Mouse (Mus musculus) neural tube, embryonic 15.5 days (tissue): ENCODE data around the gene Zfp108. TPM values are rescaled to one million over a fixed set of nuclear protein-coding genes. Genes with fewer than 3 reads are reported as not detected.

Source experiments
- ATAC-seq: fragments of 200-750 bp; cut with Nextera tagmentation; 2 replicates; pipeline ENCODE4 v1.8.0; 2017; ENCODE audit warnings: mild to moderate bottlenecking, moderate TSS enrichment, moderate library complexity; ENCODE audit not compliant: low FRiP score
- H3K27ac ChIP-seq: fragments of 300-500 bp; sonication (generic); replicated peaks from 2 replicates; pipeline ENCODE4 v1.5.1; 2015; ENCODE audit warnings: mild to moderate bottlenecking, inconsistent platforms
- H3K27me3 ChIP-seq: fragments of 300-500 bp; sonication (generic); replicated peaks from 2 replicates; pipeline ENCODE4 v1.6.1; 2015; ENCODE audit warnings: inconsistent platforms
- H3K36me3 ChIP-seq: fragments of 300-500 bp; sonication (generic); 2 replicates; pipeline ENCODE4 v1.6.1; 2015; ENCODE audit warnings: inconsistent platforms
- H3K4me1 ChIP-seq: fragments of 300-500 bp; sonication (generic); 2 replicates; pipeline ENCODE4 v1.6.1; 2015; ENCODE audit warnings: inconsistent platforms
- H3K4me2 ChIP-seq: fragments of 300-500 bp; sonication (generic); 2 replicates; pipeline ENCODE4 v1.6.1; 2015; ENCODE audit warnings: inconsistent platforms, mild to moderate bottlenecking, moderate library complexity
- H3K4me3 ChIP-seq: fragments of 300-500 bp; sonication (generic); replicated peaks from 2 replicates; pipeline ENCODE4 v1.5.1; 2015; ENCODE audit warnings: mild to moderate bottlenecking, inconsistent platforms
- H3K9ac ChIP-seq: fragments of 300-500 bp; sonication (generic); replicated peaks from 2 replicates; pipeline ENCODE4 v1.6.1; 2015; ENCODE audit warnings: mild to moderate bottlenecking, inconsistent platforms
- H3K9me3 ChIP-seq: fragments of 300-500 bp; sonication (generic); replicated peaks from 2 replicates; pipeline ENCODE4 v1.6.1; 2016; ENCODE audit warnings: inconsistent platforms
- WGBS: fragments of 180-500 bp; shearing (Covaris S2); methylation state at CpG from one replicate; pipeline ENCODE4 v1.1.7; 2015; ENCODE audit warnings: mixed read lengths; 5-methylcytosine and 5-hydroxymethylcytosine counted together
- polyA plus RNA-seq: library from polyadenylated mRNA; unstranded; fragments of >200 nt; fragmentation: Nextera tagmentation; extraction: Ambion mirVana; gene quantifications from 2 replicates; pipeline ENCODE4 v1.2.1, GENCODE M21; 2015

Zfp108 gene
- polyA plus RNA-seq, 1 experiment from 2014 or later = 6.0 TPM

DNA sequence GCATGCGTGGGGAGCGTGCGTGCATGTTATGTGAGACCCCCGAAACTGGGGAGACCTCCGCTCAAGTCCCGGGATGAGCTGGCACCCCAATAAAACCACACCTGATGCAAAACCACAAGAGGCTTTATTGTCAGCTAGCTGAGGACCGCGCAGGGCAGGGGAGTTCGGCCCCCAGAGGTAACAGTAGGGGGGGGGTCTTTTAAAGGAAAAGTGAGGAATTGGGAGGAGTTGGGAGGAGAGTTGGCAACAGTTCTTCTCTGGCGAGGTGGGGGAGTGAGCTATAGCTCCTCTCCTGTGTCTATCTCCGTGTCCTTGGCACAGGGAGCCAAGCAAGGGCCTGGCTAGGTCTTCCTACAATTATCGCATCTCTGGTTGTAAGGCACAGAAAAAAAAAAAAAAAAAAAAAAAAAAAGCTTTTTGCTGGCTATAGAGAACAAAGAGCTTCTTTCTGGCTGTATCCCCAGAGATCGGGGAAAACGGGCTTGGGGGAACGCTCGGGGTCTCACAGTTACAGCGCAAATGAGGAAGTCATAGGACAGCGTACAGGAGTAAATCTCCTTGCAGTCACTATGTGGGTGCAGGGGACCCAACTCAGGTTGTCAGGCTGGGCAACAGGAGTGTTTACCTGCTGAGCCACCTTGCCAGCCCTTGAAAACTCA, 45.4 kb downstream of the Zfp108 start:
- no peaks in the 10 kb centered on the region for H3K9me3 ChIP-seq
- peaks cover 27% of the 10 kb centered on the region for H3K4me1 ChIP-seq
- WGBS = under 1% methylated on average over 18 of the region's 18 CpGs
- H3K27ac ChIP-seq = peak overlapping the region; percentile 88
- peaks cover 45% of the 10 kb centered on the region for H3K36me3 ChIP-seq
- H3K4me2 ChIP-seq = peak overlapping the region; percentile 91
- no peaks in the 10 kb centered on the region for H3K27me3 ChIP-seq
- ATAC-seq = peak; percentile 36
- H3K9ac ChIP-seq = peak overlapping the region; percentile 64
- peak overlapping the region; percentile 69 for H3K4me3 ChIP-seq

DNA sequence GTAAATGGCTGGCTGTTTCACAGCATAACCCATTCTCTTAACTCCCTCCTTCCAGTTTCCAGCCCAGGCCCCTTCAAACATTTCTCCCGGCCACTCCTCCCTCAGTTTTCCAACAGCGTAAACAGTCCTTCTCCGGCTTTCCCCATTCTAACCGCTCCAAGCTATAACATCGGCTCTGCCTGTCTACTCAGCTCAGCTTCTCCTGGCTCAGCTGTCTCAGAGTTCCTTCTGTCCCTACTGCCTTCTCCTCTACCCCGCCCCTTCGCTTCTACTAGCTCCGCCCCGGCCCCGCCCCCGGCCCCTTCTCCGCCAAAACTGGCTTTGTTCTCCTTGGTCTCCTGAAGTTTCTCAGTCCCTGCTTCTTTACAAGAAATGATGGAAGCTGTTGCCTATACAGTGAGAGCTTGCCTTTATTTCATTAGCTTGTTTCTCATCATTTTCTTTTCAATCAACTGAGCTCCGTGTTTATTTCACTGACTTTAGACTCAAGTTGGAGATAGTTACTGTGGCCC, 46.2 kb downstream of the Zfp108 start, which contains the start of gene Zfp61:
TSS of gene Zfp61 (minus strand) at position 462 of the 512 bp plus-strand sequence.
- Histone ChIP-seq H3K36me3 (peaks cover 40% of the 10 kb centered on the region), H3K27ac (peak within 1 kb of the TSS; percentile 88), H3K9me3 (no peaks in the 10 kb centered on the region), H3K4me2 (peak within 1 kb of the TSS; percentile 91), H3K9ac (0 out of 2 replicates have a peak within 1 kb of the TSS, but pooled peaks have one; percentile 14), H3K27me3 (no peaks in the 10 kb centered on the region), H3K4me1 (peaks cover 27% of the 10 kb centered on the region), H3K4me3 (peak within 1 kb of the TSS; percentile 69)
- 1% methylated on average over 13 of the region's 13 CpGs for WGBS
- ATAC-seq = peak; percentile 17; the same call in 1 of the 2 replicates

Other genes starting within 250 kb of the Zfp108 start
- gene Vmn1r183, start 201.5 kb upstream of the Zfp108 start, polyA plus RNA-seq = not detected in 2 replicates
- 31.6 and 33.4 TPM in 2 replicates for gene Zfp180, start 172.9 kb upstream of the Zfp108 start, polyA plus RNA-seq
- 10.4 and 12.2 TPM in 2 replicates for gene Zfp112, start 142.5 kb upstream of the Zfp108 start, polyA plus RNA-seq
- 24.4 and 24.7 TPM in 2 replicates for gene Zfp235, start 120.6 kb upstream of the Zfp108 start, polyA plus RNA-seq
- 5.3 and 6.2 TPM in 2 replicates for gene Zfp114, start 79.7 kb upstream of the Zfp108 start, polyA plus RNA-seq
- 5.1 and 5.9 TPM in 2 replicates for gene Zfp111, start 43.4 kb upstream of the Zfp108 start, polyA plus RNA-seq
- gene Zfp109, start 17.2 kb upstream of the Zfp108 start, polyA plus RNA-seq = 4.4 and 4.5 TPM in 2 replicates
- gene Zfp93, start 15.6 kb downstream of the Zfp108 start, polyA plus RNA-seq = 6.3 and 8.8 TPM in 2 replicates
- gene Zfp61, start 46.4 kb downstream of the Zfp108 start, polyA plus RNA-seq = 42.0 and 44.7 TPM in 2 replicates
- gene Zfp94, start 61.9 kb downstream of the Zfp108 start, polyA plus RNA-seq = 20.0 and 20.2 TPM in 2 replicates
- 0.24 and 0.29 TPM in 2 replicates for gene Tescl, start 79.1 kb downstream of the Zfp108 start, polyA plus RNA-seq
- gene Lypd5, start 94.4 kb downstream of the Zfp108 start, polyA plus RNA-seq = 0.06 TPM in 1 of 2 replicates, not detected in the other
- 3.0 and 11.2 TPM in 2 replicates for gene Kcnn4, start 115.5 kb downstream of the Zfp108 start, polyA plus RNA-seq
- 34.4 and 38.3 TPM in 2 replicates for gene Smg9, start 144.8 kb downstream of the Zfp108 start, polyA plus RNA-seq
- not detected in 2 replicates for gene Irgc1, start 197.5 kb downstream of the Zfp108 start, polyA plus RNA-seq
- gene Plaur, start 207.7 kb downstream of the Zfp108 start, polyA plus RNA-seq = 1.7 and 4.6 TPM in 2 replicates
- 67.2 and 90.6 TPM in 2 replicates for gene Cadm4, start 227.2 kb downstream of the Zfp108 start, polyA plus RNA-seq